Mouse (Mus musculus) liver, embryonic 11.5 days (tissue): ENCODE measurements at regions not wholly inside any gene's neighbourhood (a gene's known extent, or its start where the extent isn't known, plus 50 kb on each side); places are given as distances from the start of the nearest gene placed in this dataset.

Source experiments
- ATAC-seq: fragments of 200-750 bp; cut with Nextera tagmentation; replicated peaks from 2 replicates; pipeline ENCODE4 v1.8.0; 2017; ENCODE audit warnings: moderate number of reproducible peaks, mild to moderate bottlenecking, moderate TSS enrichment, moderate library complexity; ENCODE audit not compliant: low FRiP score
- DNase-seq: peaks from one replicate; pipeline ENCODE4 v3.0.0-alpha.2; 2017; ENCODE audit warnings: low spot score
- H3K27ac ChIP-seq: fragments of 300-500 bp; sonication (generic); 2 replicates; pipeline ENCODE4 v1.5.1; 2014; ENCODE audit warnings: mild to moderate bottlenecking, low read depth, low read length, control low read depth
- H3K27me3 ChIP-seq: fragments of 300-500 bp; sonication (generic); replicated peaks from 2 replicates; pipeline ENCODE4 v1.6.1; 2014; ENCODE audit warnings: low read length, mixed read lengths; ENCODE audit not compliant: control insufficient read depth, insufficient read depth
- H3K36me3 ChIP-seq: fragments of 300-500 bp; sonication (generic); 2 replicates; pipeline ENCODE4 v1.6.1; 2014; ENCODE audit warnings: mild to moderate bottlenecking, low read length, moderate library complexity, mixed read lengths; ENCODE audit not compliant: control insufficient read depth, insufficient read depth
- H3K4me1 ChIP-seq: fragments of 300-500 bp; sonication (generic); replicated peaks from 2 replicates; pipeline ENCODE4 v1.6.1; 2014; ENCODE audit warnings: low read length, mixed read lengths; ENCODE audit not compliant: control insufficient read depth, insufficient read depth
- H3K4me2 ChIP-seq: fragments of 300-500 bp; sonication (generic); 2 replicates; pipeline ENCODE4 v1.6.1; 2014; ENCODE audit warnings: mild to moderate bottlenecking, control low read depth, moderate library complexity
- H3K4me3 ChIP-seq: fragments of 300-500 bp; sonication (generic); 2 replicates; pipeline ENCODE4 v1.5.1; 2014; ENCODE audit warnings: low read depth, low read length, control low read depth
- H3K9ac ChIP-seq: fragments of 300-500 bp; sonication (generic); 2 replicates; pipeline ENCODE4 v1.6.1; 2014; ENCODE audit warnings: low read depth, low read length, control low read depth
- H3K9me3 ChIP-seq: fragments of 300-500 bp; sonication (generic); 2 replicates; pipeline ENCODE4 v1.6.1; 2016; ENCODE audit warnings: low read length, inconsistent platforms, mixed read lengths; ENCODE audit not compliant: control insufficient read depth
- WGBS: fragments of 180-500 bp; shearing (Covaris S2); extraction: QIAGEN DNeasy Blood & Tissue Kit; methylation state at CpG from one replicate; pipeline ENCODE4 v1.1.7; 2014; 5-methylcytosine and 5-hydroxymethylcytosine counted together

DNA sequence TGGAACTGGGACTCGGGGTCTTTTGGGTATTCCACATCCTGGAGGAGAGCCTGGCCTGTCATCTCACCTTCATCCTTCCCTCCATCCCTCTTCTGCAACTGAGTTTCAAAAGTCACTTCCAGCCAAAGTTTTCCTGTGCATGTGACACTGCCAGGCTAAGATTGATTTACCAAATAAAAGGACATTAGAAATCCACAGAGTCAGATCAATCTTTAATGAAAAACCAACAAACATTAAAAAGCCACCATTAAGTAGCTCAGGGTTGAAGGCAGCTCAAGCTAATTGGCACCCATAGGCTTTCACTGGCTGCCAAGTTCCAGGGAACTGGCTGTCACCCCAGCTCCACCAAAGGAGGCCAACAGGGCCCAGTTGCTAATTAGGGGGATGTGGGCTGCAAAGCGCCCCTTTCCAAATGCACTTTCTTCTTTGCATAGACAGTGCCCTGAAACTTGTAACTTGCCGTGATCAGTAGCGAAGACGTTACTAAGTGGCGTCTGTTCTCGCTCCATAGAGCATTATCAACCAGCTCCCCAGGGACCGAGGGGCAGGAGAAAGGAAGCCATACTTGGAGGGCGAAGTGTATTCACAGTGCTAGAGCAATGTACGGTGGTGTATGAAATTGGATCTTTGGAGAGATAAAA lies 464.6 kb upstream of the Gm19410 start:
- Histone ChIP-seq H3K4me1 (no peaks in the 10 kb centered on the region), H3K9ac (no peak overlapping the region), H3K27ac (no peak overlapping the region), H3K36me3 (no peaks in the 10 kb centered on the region), H3K9me3 (no peaks in the 10 kb centered on the region), H3K4me2 (no peak overlapping the region), H3K27me3 (no peaks in the 10 kb centered on the region), H3K4me3 (no peak overlapping the region)
- no peak for ATAC-seq
- WGBS, result 76% methylated on average over 10 of the region's 10 CpGs
- DNase-seq, result no peak

GRCm38 (mm10) chr8:35302856-35303255 lies 462.7 kb upstream of the Gm19410 start:
- Histone ChIP-seq H3K9ac (no peak overlapping the region), H3K27me3 (no peaks in the 10 kb centered on the region), H3K4me3 (no peak overlapping the region), H3K36me3 (no peaks in the 10 kb centered on the region), H3K4me2 (no peak overlapping the region), H3K4me1 (no peaks in the 10 kb centered on the region), H3K9me3 (no peaks in the 10 kb centered on the region), H3K27ac (no peak overlapping the region)
- DNase-seq, result no peak
- WGBS, result 88% methylated on average over 7 of the region's 7 CpGs
- ATAC-seq, result no peak

- DNase-seq (no peak), ATAC-seq (no peak)
- H3K4me3 ChIP-seq, result no peak overlapping the region
- no peaks in the 10 kb centered on the region for H3K27me3 ChIP-seq
- H3K4me1 ChIP-seq, result no peaks in the 10 kb centered on the region
- no peak overlapping the region for H3K27ac ChIP-seq
- H3K9ac ChIP-seq, result no peak overlapping the region
- no peak overlapping the region for H3K4me2 ChIP-seq
- no peaks in the 10 kb centered on the region for H3K9me3 ChIP-seq
- no peaks in the 10 kb centered on the region for H3K36me3 ChIP-seq
- 69% methylated on average over 10 of the region's 10 CpGs for WGBS
These were observed 444.2 kb upstream of the Gm19410 start for GRCm38 (mm10) chr8:35321270-35321865.

DNA sequence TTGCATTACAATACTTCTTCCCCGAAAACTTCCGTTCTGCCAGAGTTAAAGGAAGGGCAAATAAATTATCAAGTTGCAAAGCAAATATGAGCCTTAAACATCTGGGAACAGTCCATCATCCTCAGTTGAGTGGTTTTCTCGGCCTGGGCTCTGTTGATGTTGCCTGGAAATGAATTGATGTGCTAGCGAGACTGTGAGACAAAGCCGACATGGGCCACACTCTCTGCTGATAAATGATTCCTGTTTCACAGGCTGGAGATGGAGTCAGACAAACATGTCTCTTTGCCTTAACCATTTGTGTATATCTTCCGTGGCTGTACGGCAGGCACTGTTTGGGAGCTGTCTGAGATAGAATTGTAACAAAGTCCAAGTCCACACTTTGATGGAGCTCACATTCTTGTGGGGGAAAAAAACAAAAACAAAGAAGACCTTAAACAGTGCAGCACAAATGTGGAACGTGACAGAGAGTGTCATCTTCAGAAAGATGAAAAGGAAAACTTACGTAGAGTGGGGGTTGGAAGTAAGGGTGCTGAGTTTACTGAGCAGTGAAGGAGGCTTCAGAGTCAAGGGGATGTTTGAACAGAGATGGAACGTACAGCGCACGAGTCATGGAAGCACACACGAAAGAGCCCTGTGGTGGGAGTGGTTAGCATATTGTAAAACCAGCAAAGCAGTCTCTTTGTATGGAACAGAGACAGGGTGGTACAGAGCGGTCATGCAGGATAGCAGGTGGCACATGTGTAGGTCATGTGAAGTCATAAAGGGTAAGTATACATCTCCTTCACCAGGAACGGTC lies 442.2 kb upstream of the Gm19410 start:
- Histone ChIP-seq H3K27me3 (no peaks in the 10 kb centered on the region), H3K4me3 (no peak overlapping the region), H3K27ac (no peak overlapping the region), H3K4me1 (no peaks in the 10 kb centered on the region), H3K9me3 (no peaks in the 10 kb centered on the region), H3K4me2 (no peak overlapping the region), H3K9ac (no peak overlapping the region), H3K36me3 (no peaks in the 10 kb centered on the region)
- DNase-seq, result no peak
- 68% methylated on average over 15 of the region's 15 CpGs for WGBS
- no peak for ATAC-seq
